Mouse (Mus musculus): ENCODE results near the gene Lrrc51.
"Not testable (repeated sequence)": the region's sequence is repeated elsewhere in the genome, so short reads cannot be mapped to it uniquely, and the experiment has no call there.

The Lrrc51 gene

DNA sequence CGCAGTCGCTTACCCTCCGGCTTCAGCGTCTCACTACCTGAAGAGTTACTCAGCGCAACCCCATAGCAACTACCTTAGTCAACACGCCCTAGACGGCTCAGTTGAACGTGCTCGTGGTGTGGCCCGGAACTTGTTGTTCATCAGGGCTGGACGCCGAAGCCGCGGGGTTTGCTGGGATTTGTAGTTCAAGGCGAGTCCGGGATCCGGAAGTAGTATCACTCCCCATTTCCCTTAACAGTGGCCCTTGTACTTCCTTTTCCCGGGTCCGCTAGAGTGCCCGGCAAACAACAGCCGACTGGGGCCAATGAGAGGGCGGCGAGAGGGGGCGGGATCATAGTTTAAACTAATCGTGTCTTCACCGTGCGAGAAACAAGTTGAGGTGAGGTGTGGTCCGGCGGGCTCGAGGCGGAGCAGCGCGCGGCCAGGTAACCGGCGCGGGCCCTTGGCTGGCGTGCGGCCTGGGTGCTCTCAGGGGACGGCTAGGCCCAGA is at the start of gene Lrrc51, which contains the start of gene Numa1:
Gene Lrrc51, minus strand, starts transcription at position 145 of the 490 bp plus-strand sequence.
Gene Numa1, plus strand, starts transcription at position 361 of the 490 bp plus-strand sequence.
- peak; percentile 94 to 96 for DNase-seq (ENCODE audit: low spot score in 2 of 2)

DNA sequence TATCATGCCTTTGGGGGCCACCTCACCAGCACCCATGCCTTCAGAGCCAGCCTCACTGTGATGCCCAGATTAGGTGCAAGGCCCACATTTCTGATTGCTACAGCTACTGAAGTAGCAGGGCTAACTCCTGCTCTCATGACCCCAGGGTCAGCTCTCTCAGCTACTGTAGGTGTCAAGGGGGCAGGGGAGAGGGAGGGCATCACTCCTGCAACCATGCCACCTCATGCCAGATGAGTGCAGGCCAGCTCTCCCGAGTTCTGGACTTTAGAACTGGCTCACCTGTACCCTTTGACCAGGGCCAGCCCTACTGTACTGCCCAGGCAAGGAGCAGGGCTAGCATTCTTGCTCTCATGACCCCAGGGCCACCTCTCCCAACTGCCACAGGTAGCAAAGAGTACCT is 49.0 kb upstream of the Lrrc51 start:
- DNase-seq (ENCODE audit: low spot score in 2 of 2): no peak

DNA sequence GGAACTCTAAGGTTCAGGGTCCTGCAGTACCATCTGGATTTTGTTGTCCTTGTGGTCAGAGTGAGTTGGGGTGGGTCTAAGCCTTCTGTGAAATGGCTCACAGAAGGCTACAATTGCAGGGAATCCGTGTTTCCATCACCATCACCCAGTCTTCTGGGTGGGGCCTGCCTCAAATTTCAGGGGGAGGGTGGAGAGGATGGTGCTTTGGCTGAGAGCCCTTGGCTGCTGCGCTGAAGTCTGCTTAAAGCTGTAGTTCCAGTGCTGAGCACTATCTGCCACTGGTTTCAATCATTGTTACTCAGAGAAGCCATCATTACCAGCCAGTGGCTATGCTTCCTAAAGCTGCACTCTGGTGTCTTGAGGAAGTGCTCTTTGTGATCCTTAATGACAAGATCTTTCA is 40.8 kb upstream of the Lrrc51 start:
- no peak for DNase-seq (ENCODE audit: low spot score in 2 of 2)

DNA sequence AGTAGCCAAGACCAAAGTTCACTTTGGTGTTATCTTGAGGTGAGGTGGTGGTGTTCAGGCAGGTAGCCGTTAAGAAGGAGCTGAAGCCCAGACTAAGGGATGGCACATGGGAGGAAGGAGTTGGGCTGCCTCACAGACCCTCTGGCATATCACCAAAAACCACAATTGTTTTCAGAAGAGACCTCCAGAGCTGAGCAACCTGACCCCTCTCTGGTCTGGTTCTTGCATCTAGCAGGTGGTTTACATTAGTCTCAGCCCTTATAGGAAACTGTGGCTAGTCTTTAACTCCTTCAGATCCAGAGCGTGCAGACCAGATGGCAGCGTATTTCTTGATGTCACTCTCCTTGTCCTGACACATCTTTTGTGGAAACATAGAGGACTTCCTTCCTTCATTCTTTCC is 40.0 kb upstream of the Lrrc51 start:
- no peak for DNase-seq (ENCODE audit: low spot score in 2 of 2)

DNA sequence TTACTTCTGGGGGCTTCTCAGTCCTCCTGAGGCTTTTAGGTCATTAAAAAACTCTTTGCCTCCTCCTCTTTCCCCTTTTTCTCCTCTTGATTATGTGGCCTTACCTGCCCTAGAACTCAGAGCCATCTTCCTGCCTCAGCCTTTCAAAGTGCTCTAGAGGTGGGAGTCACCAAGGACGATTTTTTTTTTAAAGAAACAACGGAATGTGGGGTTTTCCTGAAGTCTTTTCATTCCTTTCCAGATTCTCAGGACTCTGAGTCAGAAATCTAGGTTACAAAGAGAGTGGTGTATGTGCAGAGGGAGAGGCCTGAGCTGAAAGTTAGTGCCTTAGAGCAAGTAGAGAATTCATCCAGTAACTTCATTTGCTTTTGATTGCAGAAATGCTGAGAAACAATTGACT is 38.0 kb upstream of the Lrrc51 start:
- no peak for DNase-seq (ENCODE audit: low spot score in 2 of 2)

DNA sequence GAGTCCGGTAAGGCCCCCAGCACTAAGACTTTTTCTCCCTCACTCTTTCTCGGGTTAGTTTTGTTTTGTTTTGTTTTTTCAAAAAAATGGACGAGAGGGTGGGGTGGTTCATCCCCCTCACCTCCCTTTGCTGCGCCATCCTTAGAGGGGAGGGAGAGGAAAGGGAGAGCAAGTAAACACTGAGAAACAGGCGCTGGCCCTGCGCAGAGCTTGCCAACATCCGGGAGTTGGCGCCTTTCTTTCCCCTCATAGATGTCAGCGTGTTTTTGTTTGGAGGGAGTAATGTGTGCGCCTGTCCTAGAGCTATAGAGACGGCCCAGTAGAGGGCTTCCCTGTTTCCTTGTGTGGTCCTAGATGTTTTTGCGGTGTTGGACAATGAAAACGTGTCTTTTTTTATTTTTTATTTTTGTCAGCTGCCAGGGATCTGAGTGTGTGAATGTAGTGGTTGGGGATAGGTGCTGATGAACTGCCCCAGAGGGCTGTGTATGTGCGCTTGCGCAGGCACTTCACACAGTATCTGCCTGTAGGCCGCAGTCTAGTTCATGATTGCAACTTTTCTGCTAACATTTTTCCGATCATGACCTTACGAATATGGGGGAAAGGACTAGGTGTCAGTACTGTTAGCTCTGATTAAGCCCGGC is 37.2 kb upstream of the Lrrc51 start:
- DNase-seq (ENCODE audit: low spot score in 2 of 2): peak; percentile 66 to 67

DNA sequence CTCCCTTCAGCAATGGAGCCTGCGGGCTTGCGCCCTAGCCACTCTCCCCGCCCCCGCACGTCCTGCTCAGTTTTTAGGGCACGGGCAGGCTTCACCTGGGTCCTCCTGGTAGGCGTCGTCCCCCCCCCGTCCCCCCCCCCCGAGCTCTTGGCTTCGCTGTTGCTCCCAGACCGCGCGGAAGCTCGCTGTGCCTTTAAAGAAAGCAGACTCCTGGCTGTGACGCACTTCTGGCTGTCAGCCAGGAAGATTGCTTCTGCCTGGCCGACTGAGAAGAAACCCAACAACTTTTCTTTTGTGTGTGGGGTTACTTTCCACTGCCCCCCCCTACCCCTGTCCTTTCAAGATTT is 36.7 kb upstream of the Lrrc51 start:
- peak in 1 of 2 experiments; percentile 84 for DNase-seq (ENCODE audit: low spot score in 2 of 2)

DNA sequence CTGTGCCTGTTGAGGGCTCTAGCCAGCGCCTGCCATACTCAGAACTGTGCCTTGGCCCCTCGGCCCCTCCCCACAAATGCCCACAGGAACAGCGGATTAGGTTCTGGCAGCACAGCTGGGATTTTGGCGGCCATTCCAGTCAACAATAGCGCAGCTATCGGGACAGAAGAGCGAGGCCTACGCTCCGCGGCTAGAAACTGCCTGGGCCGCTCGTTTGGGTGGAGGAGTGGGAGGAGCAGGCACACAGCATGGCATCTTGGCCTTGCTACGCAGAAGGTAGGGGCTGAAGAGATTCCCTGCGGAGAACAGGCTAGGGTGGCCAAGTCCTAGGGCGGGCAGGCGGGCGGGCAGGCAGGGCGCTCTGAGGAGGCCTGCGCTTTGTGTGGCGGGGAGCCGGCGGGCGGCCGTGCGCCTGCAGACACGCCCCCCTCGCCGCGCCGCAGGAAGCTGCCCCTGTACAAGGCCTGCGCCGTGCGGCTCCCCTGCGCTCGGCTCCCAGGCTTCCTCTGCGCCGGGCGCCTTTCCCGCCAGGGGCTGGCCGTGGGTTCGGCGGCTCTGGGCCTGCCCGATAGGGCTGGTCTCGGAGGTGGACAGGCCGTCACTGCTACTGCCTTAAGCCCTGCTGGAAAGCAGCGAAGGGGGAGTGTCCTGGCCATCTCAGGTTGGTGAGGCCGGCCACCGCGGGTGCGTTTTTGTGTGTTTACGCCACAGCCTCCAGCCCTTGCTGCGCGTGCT is 36.2 kb upstream of the Lrrc51 start:
- peak; percentile 79 to 80 for DNase-seq (ENCODE audit: low spot score in 2 of 2)

DNA sequence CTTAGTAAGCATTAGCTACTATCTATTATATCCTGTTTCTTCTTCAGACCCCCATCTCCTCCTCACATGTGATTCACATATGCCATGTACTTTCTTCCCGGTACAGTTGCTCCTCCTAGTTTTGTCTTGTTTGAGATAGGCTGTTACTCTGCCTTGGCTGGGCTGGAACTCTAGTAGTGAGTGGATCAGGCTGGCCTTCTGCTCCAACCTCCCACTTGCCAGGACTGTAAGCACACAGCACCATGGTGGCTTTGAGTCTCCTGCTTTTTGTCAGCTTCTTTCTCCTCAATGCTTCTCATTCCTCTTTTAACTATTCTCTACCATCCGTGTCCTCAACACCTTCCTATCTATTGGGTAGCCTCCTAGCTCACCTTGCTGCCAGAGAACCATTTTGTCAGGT is 35.1 kb upstream of the Lrrc51 start:
- no peak for DNase-seq (ENCODE audit: low spot score in 2 of 2)

DNA sequence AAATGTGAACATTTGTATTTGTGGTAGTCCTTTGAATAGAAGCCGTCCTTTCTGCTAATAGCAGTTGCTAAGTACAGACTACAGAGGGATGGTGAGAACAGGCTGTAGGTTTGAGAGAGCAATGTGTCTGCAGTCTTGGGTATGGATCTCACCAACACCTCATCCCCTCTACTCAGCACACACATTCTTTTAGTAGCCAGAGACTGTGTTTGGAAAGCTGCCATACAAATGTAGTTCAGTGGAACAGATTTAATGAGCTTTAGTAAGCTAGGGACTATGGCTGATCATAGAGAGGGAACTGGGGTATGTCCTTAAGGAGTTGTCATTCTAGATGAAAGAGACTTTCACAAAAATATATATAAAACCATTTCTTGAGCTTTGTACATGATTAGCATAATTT is 33.6 kb upstream of the Lrrc51 start:
- DNase-seq (ENCODE audit: low spot score in 2 of 2): no peak

DNA sequence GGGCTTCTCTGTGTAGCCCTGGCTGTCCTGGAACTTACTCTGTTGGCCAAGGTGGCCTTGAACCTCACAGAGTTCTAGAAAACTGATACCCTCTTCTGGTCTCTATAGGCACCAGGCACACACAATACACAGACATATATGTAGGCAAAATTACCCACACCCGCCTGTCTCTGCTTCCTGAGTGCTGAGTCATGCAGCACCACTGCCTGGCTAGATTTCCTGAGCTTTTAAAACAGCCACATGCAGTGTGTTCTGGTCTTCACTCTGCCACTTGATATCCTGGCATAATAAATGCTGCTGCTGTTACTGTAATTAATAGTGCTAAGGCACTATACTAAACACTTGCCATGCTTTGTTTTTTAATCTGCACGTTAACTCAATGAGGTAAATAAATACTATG is 31.9 kb upstream of the Lrrc51 start:
- no peak for DNase-seq (ENCODE audit: low spot score in 2 of 2)

DNA sequence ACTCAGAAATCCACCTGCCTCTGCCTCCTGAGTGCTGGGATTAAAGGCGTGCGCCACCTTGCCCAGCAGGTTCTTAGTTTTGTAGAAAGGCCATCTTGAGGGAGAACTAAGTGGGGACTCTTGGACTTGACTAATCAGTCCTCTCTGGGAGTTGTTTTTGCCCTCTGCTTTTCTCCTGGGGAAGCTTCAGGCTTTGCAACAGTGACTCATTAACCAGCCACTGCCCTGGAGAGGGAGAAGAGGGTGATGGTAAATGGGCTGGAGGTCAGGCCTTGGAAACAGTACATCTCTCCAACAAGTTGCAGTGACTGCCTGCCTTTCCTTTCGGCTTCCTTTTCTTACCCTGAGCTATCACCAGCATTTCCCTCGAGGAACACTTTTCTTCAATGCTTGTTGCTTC is 30.9 kb upstream of the Lrrc51 start:
- no peak for DNase-seq (ENCODE audit: low spot score in 2 of 2)

DNA sequence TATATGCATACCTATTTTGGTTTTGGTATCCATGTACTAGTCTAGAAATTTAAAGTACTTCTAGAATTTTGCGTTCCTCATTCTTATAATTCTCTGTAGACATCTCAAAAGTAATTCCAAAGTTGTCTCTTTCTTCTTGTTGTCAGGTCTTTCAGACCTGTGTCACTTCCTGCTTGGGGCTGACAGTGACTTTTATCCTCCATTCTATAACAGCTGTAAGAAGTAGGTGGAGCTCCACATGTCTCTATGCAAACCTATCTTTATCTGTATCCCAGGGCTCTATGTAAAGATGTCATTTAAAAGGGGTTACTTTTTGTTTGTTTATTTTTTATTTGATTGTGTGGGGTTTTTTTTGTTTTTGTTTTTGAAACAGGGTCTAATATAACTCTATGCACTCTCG is 29.9 kb upstream of the Lrrc51 start:
- no peak for DNase-seq (ENCODE audit: low spot score in 2 of 2)

DNA sequence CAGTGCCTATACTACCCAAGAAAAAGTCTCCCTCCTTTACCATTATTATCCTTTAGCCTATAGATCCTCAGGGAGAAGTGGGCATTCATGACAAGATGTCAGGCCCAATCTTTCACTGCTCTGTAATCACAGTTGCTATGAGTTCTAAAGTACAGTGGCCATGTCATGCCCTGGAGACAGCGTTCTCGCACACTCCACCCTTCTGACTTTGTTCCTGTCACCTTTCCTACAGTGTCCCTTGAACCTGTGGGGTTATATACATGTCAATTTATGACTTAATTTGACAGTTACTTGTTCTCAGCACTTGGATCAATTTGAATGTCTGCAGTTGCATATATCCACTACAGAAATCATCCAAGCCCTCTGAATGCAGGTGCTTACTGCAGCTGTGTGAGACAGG is 29.1 kb upstream of the Lrrc51 start:
- DNase-seq (ENCODE audit: low spot score in 2 of 2): no peak

DNA sequence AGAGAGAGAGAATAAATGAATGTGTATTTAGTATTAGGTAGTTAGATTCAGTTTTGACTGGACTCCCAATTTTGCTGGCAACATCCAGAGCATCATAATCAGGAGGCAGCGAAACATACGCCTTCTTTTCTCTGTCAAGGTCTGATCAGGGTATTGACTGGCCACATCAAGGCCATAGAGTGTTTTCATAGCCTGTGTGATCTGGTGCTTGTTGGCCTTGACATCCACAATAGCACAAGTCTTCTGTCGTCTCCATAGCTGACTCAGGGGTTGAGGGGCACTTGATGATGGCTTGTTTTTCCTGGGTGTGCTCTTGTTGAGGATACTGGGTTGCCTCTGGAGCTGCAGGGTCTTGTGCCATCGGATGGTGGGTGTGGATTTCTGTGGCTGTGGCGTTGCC is 23.2 kb upstream of the Lrrc51 start:
- DNase-seq (ENCODE audit: low spot score in 2 of 2): no peak

DNA sequence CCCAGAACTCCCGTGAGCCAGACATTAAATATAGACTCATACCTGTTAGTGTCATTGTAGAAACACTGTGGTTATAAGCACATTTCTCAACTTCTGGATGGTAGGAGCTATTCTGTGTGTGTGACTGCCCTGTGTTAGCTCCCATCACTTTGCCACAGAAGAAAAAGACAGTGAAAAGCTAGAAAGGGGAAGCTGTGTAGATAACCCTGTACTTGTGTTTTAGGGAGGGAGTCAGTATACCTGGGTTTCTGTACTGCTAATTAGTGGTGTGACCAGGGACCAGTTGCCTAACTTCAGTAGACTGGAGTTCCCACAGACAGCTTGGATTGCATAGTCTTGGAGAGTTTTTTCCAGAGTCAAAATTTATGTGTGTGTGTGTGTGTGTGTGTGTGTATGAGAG is 22.8 kb upstream of the Lrrc51 start:
- DNase-seq (ENCODE audit: low spot score in 2 of 2): no peak

DNA sequence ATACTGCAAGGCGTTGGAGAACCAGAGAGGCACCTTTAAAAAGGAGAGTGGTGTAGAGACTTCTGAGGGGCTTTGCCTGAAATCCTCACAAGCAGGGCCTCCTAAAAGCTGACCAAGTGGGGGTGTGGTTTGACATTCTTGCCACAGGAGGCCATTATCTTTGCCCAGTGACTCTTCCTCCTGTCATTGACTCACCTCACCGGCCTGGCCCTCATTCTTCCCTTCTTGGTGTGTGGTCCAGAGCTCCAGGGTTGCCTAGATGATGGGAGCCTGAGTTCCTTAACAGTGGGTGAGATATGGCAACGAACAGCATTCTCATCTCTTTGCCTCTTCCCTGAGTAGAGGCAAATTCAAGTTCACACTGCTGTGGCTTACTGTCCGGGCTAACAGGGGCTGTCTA is 22.2 kb upstream of the Lrrc51 start:
- no peak for DNase-seq (ENCODE audit: low spot score in 2 of 2)

DNA sequence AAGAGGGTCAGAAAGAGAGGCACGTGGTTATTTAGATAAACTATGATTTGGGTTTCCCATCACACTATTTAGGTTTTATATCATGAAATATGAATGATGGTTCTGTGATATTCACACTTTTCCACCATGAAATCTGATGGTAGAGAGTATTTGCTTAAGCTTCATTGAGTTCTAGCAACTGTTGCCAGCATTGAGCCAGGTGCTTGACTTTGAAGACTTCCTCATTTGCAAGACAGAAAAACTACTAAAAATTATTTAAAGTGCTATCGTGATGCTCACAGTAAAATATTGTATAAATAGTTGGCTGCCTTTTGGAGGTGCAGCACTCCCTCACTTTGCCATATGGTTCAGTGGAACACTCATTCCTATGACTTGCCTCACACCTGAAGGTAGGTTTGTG is 21.6 kb upstream of the Lrrc51 start:
- DNase-seq (ENCODE audit: low spot score in 2 of 2): no peak

DNA sequence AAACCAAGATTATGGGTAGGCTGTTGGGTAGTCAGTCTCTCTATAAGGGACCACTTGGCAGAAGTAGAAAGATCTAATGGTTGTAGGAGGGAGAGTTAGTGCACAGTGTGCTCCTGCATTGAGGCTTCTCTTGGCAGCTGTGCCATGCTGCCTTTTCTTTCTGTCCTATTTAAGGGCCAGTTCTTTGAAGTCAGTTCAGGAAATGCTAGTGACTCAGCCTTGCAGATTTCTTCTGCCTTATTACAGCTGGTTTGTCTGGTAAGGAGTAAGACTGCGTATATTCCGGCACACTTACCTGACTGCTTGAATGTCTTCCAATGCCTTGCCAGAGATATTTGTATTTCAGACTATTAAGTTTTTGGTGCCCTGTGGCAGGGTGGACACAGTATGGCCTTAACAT is 20.5 kb upstream of the Lrrc51 start:
- DNase-seq (ENCODE audit: low spot score in 2 of 2): no peak

DNA sequence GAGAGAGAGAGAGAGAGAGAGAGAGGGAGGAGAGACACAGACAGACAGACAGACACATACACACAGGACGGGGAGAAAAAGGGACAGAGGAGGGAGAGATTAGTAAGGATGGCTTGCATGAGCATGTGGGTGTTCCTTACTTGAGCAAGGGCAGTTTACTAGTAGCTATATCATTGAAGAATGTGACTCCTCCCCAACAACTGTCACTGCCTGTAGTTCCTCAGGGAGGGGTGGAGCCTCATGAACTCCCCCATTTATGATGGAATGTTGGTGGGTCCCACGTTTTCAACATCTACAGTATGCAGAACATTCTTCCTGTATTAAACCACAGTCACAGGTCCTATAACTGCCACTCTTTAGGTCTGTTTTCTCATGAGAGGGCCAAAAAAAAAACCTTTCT is 18.4 kb upstream of the Lrrc51 start:
- no peak for DNase-seq (ENCODE audit: low spot score in 2 of 2)

DNA sequence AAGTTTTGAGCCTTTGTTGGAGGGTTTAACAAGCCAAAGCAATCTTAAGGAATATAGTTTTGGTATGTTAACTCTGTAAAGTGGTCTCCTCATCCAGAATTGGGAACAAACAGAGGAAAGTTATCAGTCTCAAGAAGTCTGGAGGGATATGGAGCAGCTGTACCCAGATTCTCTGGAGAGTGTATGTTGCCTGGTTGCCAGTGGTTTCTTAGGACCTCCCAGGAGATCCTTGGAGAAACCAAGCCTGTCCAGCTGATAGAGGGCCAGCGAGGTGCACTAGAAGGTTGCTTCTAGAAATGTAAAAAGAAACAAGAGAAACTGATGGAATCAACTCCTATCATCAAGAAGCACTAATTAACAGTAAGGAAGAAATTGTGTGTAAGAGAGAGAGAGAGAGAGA is 18.0 kb upstream of the Lrrc51 start:
- no peak for DNase-seq (ENCODE audit: low spot score in 2 of 2)

DNA sequence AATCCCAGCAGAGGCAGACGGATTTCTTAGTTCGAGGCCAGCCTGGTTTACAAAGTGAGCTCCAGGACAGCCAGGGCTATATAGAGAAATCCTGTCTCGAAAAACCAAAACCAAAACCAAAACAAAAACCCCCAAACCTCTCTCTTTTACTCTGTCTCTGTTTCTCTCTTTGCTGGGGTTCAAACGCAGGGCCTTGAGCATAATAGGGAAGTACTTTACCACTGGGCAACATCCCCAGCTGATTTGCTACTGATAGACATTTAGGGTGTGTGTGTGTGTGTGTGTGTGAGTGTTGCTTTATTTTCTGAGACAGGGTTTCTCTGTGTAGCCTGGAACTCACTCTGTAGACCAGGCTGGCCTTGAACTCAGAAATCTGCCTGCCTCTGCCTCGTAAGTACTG is 15.3 kb upstream of the Lrrc51 start:
- not testable (repeated sequence) for DNase-seq (ENCODE audit: low spot score in 2 of 2)

DNA sequence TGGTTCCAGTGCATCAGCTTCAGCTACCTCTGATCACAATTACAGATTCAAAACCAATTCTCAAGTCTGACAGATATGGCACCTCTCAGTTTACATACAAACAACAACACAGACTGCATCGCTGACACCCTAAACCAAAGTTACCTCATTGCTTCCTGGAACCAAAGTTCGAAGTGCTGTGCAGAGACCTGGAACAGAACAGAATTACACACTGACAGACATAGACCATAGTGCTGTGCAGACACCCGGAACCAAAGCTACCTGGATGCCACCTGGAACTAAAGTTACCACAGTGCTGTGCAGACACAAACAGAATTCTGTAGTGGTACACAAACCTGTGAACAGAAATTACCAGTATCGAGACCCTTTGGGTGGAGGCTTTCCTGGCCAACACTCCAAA is 6.1 kb upstream of the Lrrc51 start:
- DNase-seq (ENCODE audit: low spot score in 2 of 2): no peak

DNA sequence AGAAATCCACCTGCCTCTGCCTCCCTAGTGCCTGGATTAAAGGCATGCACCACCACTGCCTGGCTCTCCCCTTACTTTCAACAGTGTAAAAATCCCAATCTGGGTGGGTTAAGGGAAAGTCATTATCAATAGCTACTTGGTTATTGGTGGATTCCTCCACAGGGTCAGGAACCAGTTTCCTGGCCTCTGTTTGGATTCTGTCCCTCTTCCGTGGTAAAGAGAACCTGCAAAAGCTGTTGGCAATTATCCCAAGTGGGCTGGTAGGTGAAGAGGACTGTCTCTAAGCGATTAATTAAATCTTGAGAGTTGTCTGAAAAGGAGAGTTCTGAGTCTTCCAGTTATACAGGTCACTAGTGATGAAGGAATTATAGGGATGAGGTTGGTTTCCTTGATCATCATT is 4.7 kb upstream of the Lrrc51 start:
- no peak for DNase-seq (ENCODE audit: low spot score in 2 of 2)

All from natural killer cell, adult 2 months (primary cell).